Mouse (Mus musculus) monocyte, adult 2 months (primary cell): ENCODE measurements around the gene Dcaf7.
"Not testable (repeated sequence)": the region's sequence is repeated elsewhere in the genome, so short reads cannot be mapped to it uniquely, and the experiment has no call there.

Source experiments
- DNase-seq, 2 experiments: peaks; one replicate each; pipeline ENCODE4 v3.0.0; 2022; ENCODE audit warnings: low spot score in 2 of 2, low read depth in 1 of 2

Dcaf7 gene

DNA sequence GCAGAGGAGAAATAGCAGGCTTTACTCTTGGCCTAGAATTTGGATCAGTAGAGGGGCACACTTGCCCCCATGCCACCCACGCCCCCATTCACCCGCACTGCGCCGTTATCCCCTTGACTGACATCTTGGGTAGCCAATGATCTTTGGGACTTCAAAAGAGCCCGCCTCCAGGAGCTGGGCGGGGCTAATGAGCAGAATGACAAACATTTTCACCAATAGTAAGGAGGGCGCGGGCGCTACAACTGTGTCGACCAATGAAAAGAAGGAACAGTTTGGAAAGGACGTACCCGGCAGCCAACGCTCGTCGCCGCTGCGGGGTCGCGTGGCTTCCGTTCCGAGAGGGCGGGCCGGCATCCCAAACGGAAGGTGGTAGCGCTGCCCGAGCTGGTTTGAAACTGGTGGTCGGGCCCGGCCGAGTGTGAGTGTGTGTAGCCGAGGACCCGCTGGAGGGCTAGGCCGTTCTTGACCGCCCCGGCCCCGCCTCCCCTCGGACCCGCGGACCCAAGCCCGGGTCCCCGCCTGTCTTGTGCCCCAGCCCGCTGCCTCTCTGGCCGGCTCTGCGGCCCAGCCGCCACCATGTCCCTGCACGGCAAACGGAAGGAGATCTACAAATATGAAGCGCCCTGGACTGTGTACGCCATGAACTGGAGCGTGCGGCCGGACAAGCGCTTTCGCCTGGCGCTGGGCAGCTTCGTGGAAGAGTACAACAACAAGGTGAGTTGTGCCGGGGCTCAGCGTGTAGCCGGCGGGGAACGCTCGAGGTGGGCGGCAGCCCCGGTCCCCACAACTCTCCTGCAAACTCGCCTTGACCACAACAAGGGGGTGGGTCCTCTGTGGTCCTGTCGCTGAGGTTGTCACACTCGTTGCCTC is at the start of gene Dcaf7:
Gene Dcaf7 (plus strand): TSS at position 325 of the 870 bp plus-strand sequence.
- peak; percentile 90 to 95 for DNase-seq

DNA sequence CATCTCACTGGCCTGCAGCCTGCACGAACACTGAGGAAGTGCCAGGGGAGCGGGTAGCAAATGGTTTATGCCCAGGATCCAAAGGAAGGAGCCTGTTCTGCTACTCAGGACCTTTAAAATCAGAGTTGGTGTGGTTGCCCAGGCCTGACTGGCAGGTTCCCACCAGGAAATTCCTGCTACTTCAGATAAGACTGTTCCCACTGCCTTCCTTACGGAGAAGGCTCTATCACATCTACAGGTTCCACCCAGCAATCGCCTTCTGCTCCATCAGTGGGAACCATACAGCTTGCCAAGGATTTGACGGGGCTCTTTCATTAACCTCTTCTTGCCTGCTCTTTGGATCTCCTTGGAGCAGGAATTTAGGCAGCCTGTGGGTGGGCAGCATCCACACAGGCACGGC is 49.2 kb upstream of the Dcaf7 start:
- DNase-seq: no peak

- peak in 1 of 2 experiments; percentile 40 for DNase-seq
These were observed 47.2 kb upstream of the Dcaf7 start for GRCm38 (mm10) chr11:105989446-105989845.

- DNase-seq: peak; percentile 20 to 33
These were observed 46.4 kb upstream of the Dcaf7 start for GRCm38 (mm10) chr11:105990231-105990630.

GRCm38 (mm10) chr11:105994375-105994774 is 42.3 kb upstream of the Dcaf7 start, which contains the start of gene Ace3:
TSS of gene Ace3 (plus strand) at chr11:105994675.
- DNase-seq: no peak

- DNase-seq: no peak
These were observed 36.6 kb upstream of the Dcaf7 start for GRCm38 (mm10) chr11:106000062-106000461.

GRCm38 (mm10) chr11:106001718-106002117 is 35.0 kb upstream of the Dcaf7 start:
- DNase-seq: no peak

GRCm38 (mm10) chr11:106004576-106004975 is 32.1 kb upstream of the Dcaf7 start:
- no peak for DNase-seq

DNA sequence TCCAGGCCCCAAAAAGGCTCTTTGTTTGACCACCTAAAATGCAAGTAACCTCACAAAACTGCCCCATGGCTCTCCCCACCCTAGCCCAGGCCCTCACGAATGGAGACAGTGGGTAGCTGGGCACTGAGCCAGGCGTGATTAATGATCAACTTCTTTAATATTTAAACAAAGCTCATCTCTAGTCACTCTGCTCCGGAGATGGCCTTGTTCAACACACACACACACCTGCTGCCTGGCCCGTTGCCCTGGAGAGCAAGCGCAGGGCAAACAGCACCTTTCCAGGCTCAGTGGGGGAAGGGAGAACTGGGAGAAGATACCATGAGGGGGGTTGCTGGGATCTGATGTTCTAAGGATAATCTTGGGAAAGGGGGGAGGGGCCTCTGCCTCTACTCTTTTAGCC is 30.7 kb upstream of the Dcaf7 start:
- no peak for DNase-seq

- DNase-seq: peak in 1 of 2 experiments; percentile 44
These were observed 28.9 kb upstream of the Dcaf7 start, which contains the start of gene Kcnh6 for GRCm38 (mm10) chr11:106007821-106008220. TSS of gene Kcnh6 (plus strand) at chr11:106008124.

- no peak for DNase-seq
These were observed 24.0 kb upstream of the Dcaf7 start for GRCm38 (mm10) chr11:106012711-106013110.

DNA sequence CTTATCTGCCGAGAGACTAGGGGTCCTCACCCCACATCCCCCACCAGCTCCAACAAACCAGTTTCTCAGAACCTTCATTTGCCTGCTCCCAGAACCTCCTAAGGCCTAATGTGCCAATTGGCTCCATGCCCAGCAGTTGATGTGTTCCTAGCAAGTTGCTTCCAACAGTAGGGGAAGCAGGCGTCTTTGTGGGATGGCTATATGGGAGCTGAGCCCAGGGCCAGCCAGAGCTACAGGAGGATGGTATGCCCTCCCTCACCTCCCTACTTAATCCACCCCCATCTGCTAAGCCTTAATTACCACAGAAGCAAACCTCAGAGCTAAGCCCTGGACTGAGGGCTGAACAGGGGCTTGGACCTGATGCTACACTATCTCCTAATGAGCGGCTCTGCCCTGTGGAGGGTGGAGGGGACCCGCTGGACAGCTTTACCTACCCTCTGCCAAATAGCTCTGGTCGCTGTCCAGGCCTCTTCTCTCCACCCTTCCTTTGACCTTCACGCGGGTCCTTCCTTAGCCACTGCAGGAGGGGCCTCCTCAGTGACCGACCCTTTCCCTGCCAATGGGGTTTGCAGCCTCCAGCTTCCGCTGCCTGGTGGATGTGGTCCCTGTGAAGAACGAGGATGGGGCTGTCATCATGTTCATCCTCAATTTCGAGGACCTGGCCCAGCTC is 23.0 kb upstream of the Dcaf7 start:
- no peak for DNase-seq

GRCm38 (mm10) chr11:106016440-106016839 is 20.2 kb upstream of the Dcaf7 start:
- no peak for DNase-seq

- no peak for DNase-seq
These were observed 16.5 kb upstream of the Dcaf7 start for GRCm38 (mm10) chr11:106020051-106020763.

GRCm38 (mm10) chr11:106025774-106026173 is 10.9 kb upstream of the Dcaf7 start:
- DNase-seq: no peak

- DNase-seq: no peak
These were observed 10.1 kb upstream of the Dcaf7 start for GRCm38 (mm10) chr11:106026465-106027151.

- no peak for DNase-seq
These were observed 9.1 kb upstream of the Dcaf7 start for GRCm38 (mm10) chr11:106027607-106028006.

DNA sequence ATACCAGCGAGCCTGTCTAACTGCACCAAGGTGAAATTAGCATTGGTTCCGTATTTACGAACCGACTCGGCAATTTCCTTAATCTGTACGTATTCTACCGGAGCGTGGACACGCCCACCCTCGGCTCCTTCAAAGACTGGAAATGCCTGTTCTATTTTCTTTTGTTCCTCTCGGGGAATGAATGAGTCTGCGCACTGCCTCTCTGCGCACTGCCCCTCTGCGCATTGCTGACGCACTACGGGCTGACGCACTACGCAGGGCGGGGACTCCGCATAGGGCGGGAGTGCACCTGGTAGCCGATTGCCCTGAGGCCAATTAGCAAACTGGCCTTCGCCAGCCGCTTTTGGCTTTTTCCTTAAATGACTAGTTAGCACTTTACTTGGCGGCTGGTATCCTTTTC is 4.6 kb upstream of the Dcaf7 start:
- DNase-seq: not testable (repeated sequence)

DNA sequence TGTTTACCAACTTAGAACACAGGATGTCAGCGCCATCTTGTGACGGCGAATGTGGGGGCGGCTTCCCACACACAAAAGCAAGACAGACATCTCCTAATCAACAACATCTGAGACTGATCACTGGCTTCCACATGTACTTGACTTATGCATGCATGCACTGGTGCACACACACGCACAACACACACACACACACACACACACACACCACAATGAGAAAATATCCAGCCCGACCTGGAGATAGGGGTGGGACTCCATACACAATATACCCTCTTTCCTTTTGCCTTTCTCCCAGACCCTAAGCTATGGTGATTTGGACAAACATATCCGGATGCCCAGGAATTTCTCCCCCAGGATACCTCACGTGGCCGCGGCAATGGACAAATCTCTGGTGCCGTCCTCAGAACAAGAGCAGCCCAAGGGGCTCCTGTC is 3.2 kb upstream of the Dcaf7 start:
- DNase-seq: peak in 1 of 2 experiments; percentile 32

GRCm38 (mm10) chr11:106034986-106035385 is 1.7 kb upstream of the Dcaf7 start:
- DNase-seq: no peak

DNA sequence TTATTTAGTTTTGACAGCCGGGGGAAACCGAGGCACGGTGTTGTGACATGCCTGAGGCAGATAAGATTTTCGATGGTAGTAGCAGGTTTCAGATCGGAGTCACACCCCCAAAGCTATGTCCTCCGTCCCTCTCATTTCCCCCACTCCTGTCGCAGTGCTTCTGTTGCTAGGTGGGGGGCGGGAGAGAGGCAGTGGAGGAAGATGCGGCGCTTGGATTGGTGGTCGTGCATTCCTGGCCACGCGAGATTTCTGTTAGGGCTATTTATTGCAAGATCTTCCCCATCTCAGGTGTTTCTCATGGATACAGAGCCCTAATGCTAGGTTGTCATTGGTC is 713 bp downstream of the Dcaf7 start:
- DNase-seq: no peak
